Mouse (Mus musculus) midbrain, embryonic 10.5 days (tissue): ENCODE results near the gene Klhdc9. TPM values are rescaled to one million over a fixed set of nuclear protein-coding genes. Genes with fewer than 3 reads are reported as not detected.

Source experiments
- DNase-seq: peaks from one replicate; pipeline ENCODE4 v3.0.0-alpha.2; 2017; ENCODE audit warnings: low spot score
- H3K27ac ChIP-seq: fragments of 300-500 bp; sonication (generic); replicated peaks from 2 replicates; pipeline ENCODE4 v1.5.1; 2016; ENCODE audit warnings: mild to moderate bottlenecking
- H3K27me3 ChIP-seq: fragments of 300-500 bp; sonication (generic); 2 replicates; pipeline ENCODE4 v1.6.1; 2016; ENCODE audit warnings: low read depth, mild to moderate bottlenecking; ENCODE audit not compliant: poor library complexity, severe bottlenecking
- H3K36me3 ChIP-seq: fragments of 300-500 bp; sonication (generic); 2 replicates; pipeline ENCODE4 v1.6.1; 2016; ENCODE audit warnings: mild to moderate bottlenecking, moderate library complexity
- H3K4me1 ChIP-seq: fragments of 300-500 bp; sonication (generic); 2 replicates; pipeline ENCODE4 v1.6.1; 2016
- H3K4me3 ChIP-seq: fragments of 300-500 bp; sonication (generic); 2 replicates; pipeline ENCODE4 v1.5.1; 2016; ENCODE audit warnings: mild to moderate bottlenecking, moderate library complexity
- H3K9me3 ChIP-seq: fragments of 300-500 bp; sonication (generic); replicated peaks from 2 replicates; pipeline ENCODE4 v1.6.1; 2016; ENCODE audit warnings: mild to moderate bottlenecking
- WGBS: fragments of 180-500 bp; shearing (Covaris S2); methylation state at CpG from one replicate; pipeline ENCODE4 v1.1.7; 2016; 5-methylcytosine and 5-hydroxymethylcytosine counted together
- polyA plus RNA-seq: library from polyadenylated mRNA; unstranded; fragments of >200 nt; fragmentation: Nextera tagmentation; extraction: Ambion mirVana; gene quantifications from 2 replicates; pipeline ENCODE4 v1.2.1, GENCODE M21; 2016

The Klhdc9 gene
- 1.8 and 2.3 TPM in 2 replicates for polyA plus RNA-seq

DNA sequence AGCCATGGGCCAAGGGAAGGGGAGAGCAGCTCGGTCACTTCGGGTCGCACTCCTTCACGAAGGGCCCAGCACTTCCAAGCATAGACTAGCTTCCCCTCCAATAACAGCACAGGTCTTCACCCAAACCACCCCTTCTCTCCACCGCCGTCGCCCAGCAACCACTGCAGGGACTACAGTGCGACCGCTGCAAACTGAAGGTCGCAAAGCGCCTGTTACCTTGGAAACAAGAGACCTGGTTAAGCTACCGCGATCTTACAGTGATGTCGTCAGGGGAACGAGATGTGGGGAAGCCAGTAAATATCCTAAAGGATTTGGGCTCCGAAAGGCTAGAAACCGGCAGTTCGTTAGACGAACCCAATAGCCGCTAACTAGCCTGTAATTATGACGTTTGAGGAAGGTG is at the start of gene Klhdc9:
Gene Klhdc9, minus strand, starts transcription at position 143 of the 400 bp plus-strand sequence.
- Histone ChIP-seq H3K36me3 (peaks cover 28% of the 10 kb centered on the region), H3K4me1 (peaks cover 21% of the 10 kb centered on the region), H3K9me3 (no peaks in the 10 kb centered on the region; the same call in 1 of the 2 replicates), H3K27me3 (no peaks in the 10 kb centered on the region), H3K27ac (peak within 1 kb of the TSS; percentile 83), H3K4me3 (peak within 1 kb of the TSS; percentile 65)
- under 1% methylated on average over 21 of the region's 21 CpGs for WGBS
- DNase-seq, result peak; percentile 95

- no peaks in the 10 kb centered on the region for H3K9me3 ChIP-seq
- H3K4me1 ChIP-seq, result peaks cover 21% of the 10 kb centered on the region
- no peak overlapping the region for H3K4me3 ChIP-seq
- 90% methylated on average over 1 of the region's 1 CpGs for WGBS
- H3K27ac ChIP-seq, result no peak overlapping the region
- peaks cover 16% of the 10 kb centered on the region for H3K36me3 ChIP-seq
- DNase-seq, result no peak
- H3K27me3 ChIP-seq, result peaks cover 28% of the 10 kb centered on the region
These were observed 49.6 kb upstream of the Klhdc9 start for GRCm38 (mm10) chr1:171410231-171410630.

DNA sequence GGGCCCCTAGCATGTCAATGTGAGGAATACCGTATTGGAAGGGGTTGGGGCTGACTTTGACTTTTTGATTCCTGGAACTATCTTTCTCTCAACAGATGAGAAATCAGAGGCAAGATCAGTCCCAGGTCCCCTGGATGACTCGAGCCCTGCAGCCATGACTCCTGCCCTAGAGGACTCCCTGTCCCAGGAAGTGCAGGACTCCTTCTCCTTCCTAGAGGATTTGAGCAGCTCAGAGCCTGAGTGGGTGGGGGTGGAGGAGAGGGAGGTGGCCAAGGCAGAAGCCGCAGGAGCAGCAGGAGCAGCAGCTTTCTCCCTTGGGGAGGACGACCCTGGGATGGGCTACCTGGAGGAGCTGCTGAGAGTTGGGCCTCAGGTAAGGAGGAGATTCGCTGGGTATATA is 46.7 kb upstream of the Klhdc9 start:
- no peaks in the 10 kb centered on the region for H3K36me3 ChIP-seq
- H3K4me1 ChIP-seq, result peaks cover under 1% of the 10 kb centered on the region; the same call in 1 of the 2 replicates
- no peak for DNase-seq
- WGBS, result 85% methylated on average over 5 of the region's 5 CpGs
- H3K9me3 ChIP-seq, result no peaks in the 10 kb centered on the region
- no peak overlapping the region for H3K27ac ChIP-seq
- H3K27me3 ChIP-seq, result peaks cover 28% of the 10 kb centered on the region
- H3K4me3 ChIP-seq, result no peak overlapping the region

DNA sequence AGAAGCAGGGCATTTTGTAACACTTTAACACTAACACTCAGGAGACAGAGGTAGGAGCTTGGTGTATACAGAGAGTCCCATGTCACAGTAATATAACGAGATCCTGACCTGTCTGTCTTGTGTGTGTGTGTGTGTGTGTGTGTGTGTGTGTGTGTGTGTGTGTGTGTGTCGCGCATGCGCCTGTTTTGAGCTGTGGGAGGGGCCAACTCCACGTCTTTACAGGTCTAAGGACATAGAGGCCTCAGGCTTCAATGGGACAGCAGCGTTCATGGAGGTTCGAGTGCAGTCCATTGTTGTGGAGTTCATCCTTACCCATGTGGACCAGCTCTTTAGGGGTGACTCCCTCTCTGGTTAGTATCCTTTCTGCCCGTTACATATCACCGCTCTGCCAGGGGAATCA is 42.4 kb upstream of the Klhdc9 start:
- Histone ChIP-seq H3K4me1 (no peaks in the 10 kb centered on the region), H3K36me3 (no peaks in the 10 kb centered on the region), H3K4me3 (no peak overlapping the region), H3K9me3 (no peaks in the 10 kb centered on the region), H3K27ac (no peak overlapping the region), H3K27me3 (peaks cover 11% of the 10 kb centered on the region)
- DNase-seq, result no peak
- WGBS, result 86% methylated on average over 9 of the region's 9 CpGs

- DNase-seq, result no peak
- 79% methylated on average over 4 of the region's 4 CpGs for WGBS
- Histone ChIP-seq H3K4me3 (no peak overlapping the region), H3K9me3 (no peaks in the 10 kb centered on the region), H3K27me3 (no peaks in the 10 kb centered on the region; the same call in 1 of the 2 replicates), H3K36me3 (no peaks in the 10 kb centered on the region), H3K4me1 (no peaks in the 10 kb centered on the region), H3K27ac (no peak overlapping the region)
These were observed 41.2 kb upstream of the Klhdc9 start for GRCm38 (mm10) chr1:171401821-171402220.

GRCm38 (mm10) chr1:171390101-171390500 is 29.5 kb upstream of the Klhdc9 start:
- H3K27me3 ChIP-seq, result no peaks in the 10 kb centered on the region

GRCm38 (mm10) chr1:171388376-171389102 is 27.9 kb upstream of the Klhdc9 start, which contains the start of gene Arhgap30:
Gene Arhgap30 (plus strand): TSS chr1:171388954.
- no peaks in the 10 kb centered on the region for H3K9me3 ChIP-seq
- DNase-seq, result no peak
- H3K4me3 ChIP-seq, result no peak within 1 kb of the TSS
- H3K4me1 ChIP-seq, result peaks cover 4% of the 10 kb centered on the region; the same call in 1 of the 2 replicates
- WGBS, result 82% methylated on average over 15 of the region's 15 CpGs
- no peaks in the 10 kb centered on the region for H3K36me3 ChIP-seq
- H3K27me3 ChIP-seq, result no peaks in the 10 kb centered on the region
- no peak within 1 kb of the TSS; the same call in 1 of the 2 replicates for H3K27ac ChIP-seq

More at GRCm38 (mm10) chr1:171390101-171390500, 29.5 kb upstream of the Klhdc9 start:
- DNase-seq, result no peak
- Histone ChIP-seq H3K4me3 (no peak overlapping the region), H3K36me3 (no peaks in the 10 kb centered on the region), H3K4me1 (peaks cover 4% of the 10 kb centered on the region; the same call in 1 of the 2 replicates), H3K27ac (no peak overlapping the region), H3K9me3 (no peaks in the 10 kb centered on the region)
- 83% methylated on average over 4 of the region's 4 CpGs for WGBS

DNA sequence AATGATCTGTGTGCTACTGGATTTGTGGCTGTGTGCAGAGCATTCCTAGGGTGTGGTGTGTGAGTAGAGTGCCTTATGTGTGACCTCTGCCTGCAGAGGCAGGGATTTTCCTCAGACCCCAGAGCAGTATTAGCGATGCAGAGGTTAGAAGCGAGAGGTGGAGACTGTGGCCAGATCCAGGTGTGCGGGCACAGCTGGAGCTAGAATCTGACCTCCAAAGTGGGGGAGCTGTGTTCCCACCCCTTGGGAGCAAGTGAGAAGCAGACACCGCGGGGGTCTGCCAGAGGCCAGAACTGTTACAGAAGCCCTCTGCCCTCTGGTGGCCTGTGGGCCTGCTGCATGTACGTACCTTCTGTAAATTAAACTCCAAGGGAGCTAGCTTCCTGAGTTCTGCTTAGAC is 26.5 kb upstream of the Klhdc9 start:
- Histone ChIP-seq H3K4me3 (no peak overlapping the region), H3K27me3 (peaks cover 4% of the 10 kb centered on the region; the same call in 1 of the 2 replicates), H3K36me3 (no peaks in the 10 kb centered on the region), H3K4me1 (peaks cover 7% of the 10 kb centered on the region), H3K9me3 (no peaks in the 10 kb centered on the region), H3K27ac (no peak overlapping the region)
- 14% methylated on average over 6 of the region's 6 CpGs for WGBS
- peak; percentile 51 for DNase-seq

GRCm38 (mm10) chr1:171385171-171385570 is 24.6 kb upstream of the Klhdc9 start:
- Histone ChIP-seq H3K27ac (no peak overlapping the region), H3K4me3 (no peak overlapping the region), H3K9me3 (no peaks in the 10 kb centered on the region), H3K4me1 (peaks cover 12% of the 10 kb centered on the region), H3K36me3 (no peaks in the 10 kb centered on the region), H3K27me3 (peaks cover 22% of the 10 kb centered on the region)
- DNase-seq, result no peak
- 72% methylated on average over 9 of the region's 9 CpGs for WGBS

GRCm38 (mm10) chr1:171384361-171384760 is 23.8 kb upstream of the Klhdc9 start:
- 73% methylated on average over 9 of the region's 9 CpGs for WGBS
- H3K27ac ChIP-seq, result no peak overlapping the region
- peaks cover 31% of the 10 kb centered on the region for H3K27me3 ChIP-seq
- no peaks in the 10 kb centered on the region for H3K9me3 ChIP-seq
- peaks cover 21% of the 10 kb centered on the region for H3K4me1 ChIP-seq
- H3K4me3 ChIP-seq, result no peak overlapping the region
- no peak for DNase-seq
- H3K36me3 ChIP-seq, result no peaks in the 10 kb centered on the region

DNA sequence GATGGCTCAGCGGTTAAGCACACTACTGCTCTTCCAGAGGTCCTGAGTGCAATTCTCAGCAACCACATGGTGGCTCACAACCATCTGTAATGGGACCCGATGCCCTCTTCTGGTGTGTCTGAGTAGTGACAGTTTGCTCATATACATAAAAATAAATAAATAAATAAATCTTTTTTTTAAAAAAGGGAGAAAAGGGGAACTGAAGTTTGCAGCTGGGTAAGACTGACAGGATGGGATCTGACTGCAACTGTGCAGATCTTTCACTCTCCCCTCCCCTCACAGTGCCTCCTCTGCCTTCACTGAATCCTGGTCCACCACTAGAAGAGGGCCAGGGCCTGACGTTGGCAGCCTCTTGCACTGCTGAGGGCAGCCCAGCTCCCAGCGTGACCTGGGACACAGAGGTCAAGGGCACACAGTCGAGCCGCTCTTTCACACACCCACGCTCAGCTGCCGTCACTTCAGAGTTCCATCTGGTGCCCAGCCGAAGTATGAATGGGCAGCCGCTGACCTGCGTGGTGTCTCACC is 21.6 kb upstream of the Klhdc9 start:
- 89% methylated on average over 11 of the region's 11 CpGs for whole genome bisulfite sequencing
- Histone ChIP-seq H3K27ac (no peak overlapping the region), H3K4me3 (no peak overlapping the region), H3K36me3 (no peaks in the 10 kb centered on the region), H3K4me1 (peaks cover 20% of the 10 kb centered on the region), H3K27me3 (peaks cover 42% of the 10 kb centered on the region), H3K9me3 (no peaks in the 10 kb centered on the region)
- no peak for DNase-seq

DNA sequence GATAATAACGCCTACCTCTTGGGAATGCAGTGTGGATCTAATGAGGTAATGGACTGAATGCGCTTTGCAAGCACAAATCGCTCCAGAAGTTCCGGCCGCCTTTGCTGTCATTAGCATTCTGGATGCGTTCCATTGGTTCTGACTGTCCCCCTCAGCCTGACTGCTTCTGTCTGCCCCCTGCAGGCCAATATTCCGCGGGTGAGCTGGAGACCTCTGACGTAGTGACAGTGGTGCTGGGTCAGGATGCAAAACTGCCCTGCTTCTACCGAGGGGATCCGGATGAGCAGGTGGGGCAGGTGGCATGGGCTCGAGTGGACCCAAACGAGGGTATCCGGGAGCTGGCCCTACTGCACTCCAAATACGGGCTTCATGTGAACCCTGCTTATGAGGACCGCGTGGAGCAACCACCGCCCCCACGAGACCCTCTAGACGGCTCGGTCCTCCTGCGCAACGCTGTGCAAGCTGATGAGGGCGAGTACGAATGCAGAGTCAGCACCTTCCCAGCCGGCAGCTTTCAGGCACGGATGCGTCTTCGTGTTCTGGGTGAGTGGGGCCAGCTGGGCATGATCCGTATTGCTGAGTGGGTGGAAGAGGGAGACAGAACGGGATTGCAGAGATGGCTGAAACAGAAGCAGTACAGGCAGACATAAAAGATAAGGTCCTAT is 19.5 kb upstream of the Klhdc9 start:
- Histone ChIP-seq H3K4me1 (peaks cover 25% of the 10 kb centered on the region), H3K4me3 (peak overlapping the region; percentile 48), H3K27ac (peak overlapping the region; percentile 64), H3K27me3 (peaks cover 48% of the 10 kb centered on the region), H3K9me3 (no peaks in the 10 kb centered on the region), H3K36me3 (no peaks in the 10 kb centered on the region)
- DNase-seq, result peak; percentile 82
- WGBS, result 7% methylated on average over 31 of the region's 31 CpGs

DNA sequence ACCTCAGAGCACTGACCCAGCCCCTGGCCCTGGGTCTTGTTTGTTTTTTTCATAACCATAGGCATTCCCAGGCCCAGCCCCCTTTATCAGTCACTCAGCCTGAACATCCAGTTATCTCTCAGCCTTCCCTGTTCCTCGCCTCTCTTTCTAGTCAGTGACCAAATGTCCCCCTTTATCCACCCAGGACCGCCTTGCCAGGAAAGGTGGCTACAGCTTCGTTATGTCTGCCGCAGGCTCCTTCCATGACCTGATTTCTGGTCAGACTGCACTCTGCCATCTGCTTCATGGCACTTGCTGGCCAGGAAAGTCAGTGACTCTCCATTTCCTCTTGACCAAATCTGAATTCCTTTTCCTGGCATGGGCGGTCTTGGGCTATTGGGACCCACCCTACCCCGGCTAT is 17.7 kb upstream of the Klhdc9 start:
- DNase-seq, result no peak
- H3K4me3 ChIP-seq, result no peak overlapping the region
- no peaks in the 10 kb centered on the region for H3K36me3 ChIP-seq
- H3K4me1 ChIP-seq, result peaks cover 40% of the 10 kb centered on the region
- 92% methylated on average over 6 of the region's 6 CpGs for WGBS
- H3K27ac ChIP-seq, result no peak overlapping the region
- peaks cover 49% of the 10 kb centered on the region for H3K27me3 ChIP-seq
- H3K9me3 ChIP-seq, result no peaks in the 10 kb centered on the region
